Comparison of ENCODE assay signal across 10 mouse cellular contexts in the genomic region with DNA sequence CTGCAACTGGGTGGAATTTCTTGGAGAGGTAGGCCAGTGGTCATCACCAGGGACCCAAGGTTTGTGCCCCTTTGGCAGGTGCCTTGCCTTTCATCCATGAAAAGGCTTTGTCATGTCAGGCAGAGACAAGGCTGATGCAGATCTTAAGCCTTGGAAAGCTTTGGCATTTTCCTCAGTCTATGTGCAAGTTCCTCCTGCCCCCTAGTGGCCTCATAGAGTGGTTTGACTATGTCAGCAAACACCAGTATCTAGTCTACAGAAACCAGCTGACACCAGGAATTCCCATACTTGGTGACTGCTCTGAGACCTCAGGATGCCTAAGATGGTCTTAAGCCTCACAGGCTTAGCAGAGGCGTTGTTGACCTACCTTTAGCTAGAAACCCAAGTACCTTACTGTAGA. TPM values are rescaled to one million over a fixed set of nuclear protein-coding genes. Genes with fewer than 3 reads are reported as not detected.
DNase-seq lines count a peak whose midpoint lies in the region; ATAC-seq and TF ChIP-seq lines count a peak whose summit lies in the region.
"Had no signal": no experiment of that assay in that cellular context is flagged by ENCODE, and none has a peak within 500 bp of the region (broad histone marks: within the 10 kb centered on the region; RNA-seq: fewer than 3 reads in every experiment).

No protein-coding gene starts in this region.

- no peak overlapping the region for H3K4me2 ChIP-seq in hindbrain, embryonic 12.5 days (replicated peaks)
- H3K4me2 ChIP-seq in stomach, postnatal 0 days (replicated peaks; ENCODE audit: low read depth): no peak overlapping the region

- no peaks in the 10 kb centered on the region for H3K9me3 ChIP-seq in hindbrain, embryonic 12.5 days (replicated peaks)
- H3K9me3 ChIP-seq in stomach, postnatal 0 days (ENCODE audit: control insufficient read depth, low read length): no peaks in the 10 kb centered on the region

- WGBS in hindbrain, embryonic 12.5 days: 33% methylated on average over 1 of the region's 1 CpGs
- WGBS in stomach, postnatal 0 days: 23% methylated on average over 1 of the region's 1 CpGs

- no peak for TF ChIP-seq EP300 in stomach, postnatal 0 days (optimal IDR thresholded peaks at IDR 0.05)

- peak; percentile 61; the same call in 1 of the 2 replicates for ATAC-seq in hindbrain, embryonic 12.5 days (ENCODE audit: low FRiP score)
- no peak for ATAC-seq in stomach, postnatal 0 days (ENCODE audit: low FRiP score, low TSS enrichment)

- H3K27me3 ChIP-seq in hindbrain, embryonic 12.5 days: no peaks in the 10 kb centered on the region
- no peaks in the 10 kb centered on the region for H3K27me3 ChIP-seq in stomach, postnatal 0 days (ENCODE audit: control insufficient read depth, insufficient read depth, low read length)

- no peak overlapping the region; the same call in 1 of the 2 replicates for H3K9ac ChIP-seq in hindbrain, embryonic 12.5 days
- H3K9ac ChIP-seq in stomach, postnatal 0 days (ENCODE audit: low read length): no peak overlapping the region

- no peak overlapping the region for H3K27ac ChIP-seq in hindbrain, embryonic 12.5 days
- no peak overlapping the region for H3K27ac ChIP-seq in layer of hippocampus, adult 2 months
- no peak overlapping the region for H3K27ac ChIP-seq in stomach, postnatal 0 days (replicated peaks)

- H3K4me1 ChIP-seq in hindbrain, embryonic 12.5 days: no peaks in the 10 kb centered on the region
- H3K4me1 ChIP-seq in stomach, postnatal 0 days (replicated peaks; ENCODE audit: control insufficient read depth, insufficient read depth): no peaks in the 10 kb centered on the region

- peak; percentile 82 for TF ChIP-seq CTCF in layer of hippocampus, adult 2 months (conservative IDR thresholded peaks at IDR 0.05)
- TF ChIP-seq CTCF in stomach, postnatal 0 days (IDR thresholded peaks at IDR 0.05; ENCODE audit: low read depth): peak; percentile 81

- no peak overlapping the region for H3K4me3 ChIP-seq in hindbrain, embryonic 12.5 days
- H3K4me3 ChIP-seq in layer of hippocampus, adult 2 months: no peak overlapping the region
- H3K4me3 ChIP-seq in stomach, postnatal 0 days (ENCODE audit: low read depth, low read length): no peak overlapping the region

- DNase-seq in urinary bladder, postnatal 14 days (ENCODE audit: low spot score): peak; percentile 38
- no peak for DNase-seq in urinary bladder, adult 2 months (ENCODE audit: low spot score)
- peak; percentile 82 for DNase-seq in embryo, embryonic 10.5 days (ENCODE audit: low spot score)
- DNase-seq in layer of hippocampus, adult 2 months (ENCODE audit: low spot score in 2 of 2): peak; percentile 8 to 46
- peak; percentile 28 for DNase-seq in lung, postnatal 25 days (ENCODE audit: low spot score)
- DNase-seq in stomach, postnatal 0 days (ENCODE audit: low spot score): peak; percentile 21
- DNase-seq in spleen, postnatal 36 days (ENCODE audit: low spot score in 2 of 2): no peak

- H3K36me3 ChIP-seq in hindbrain, embryonic 12.5 days: no peaks in the 10 kb centered on the region
- H3K36me3 ChIP-seq in stomach, postnatal 0 days (ENCODE audit: control insufficient read depth, insufficient read depth, low read length): no peaks in the 10 kb centered on the region

RNA-seq across cellular contexts. Expression of a gene that starts 24.2 kb away (rescaled TPM):
- 0.03 TPM in 1 of 2 replicates, not detected in the other for polyA plus RNA-seq in urinary bladder, adult 2 months (2012; rRNA removed)
- not detected in 2 replicates for polyA plus RNA-seq in hindbrain, embryonic 12.5 days (2016; fragmentation: Nextera tagmentation; extraction: Ambion mirVana)
- total RNA-seq in layer of hippocampus, adult 2 months (2021): not detected
- not detected in 2 replicates for polyA plus RNA-seq in stomach, postnatal 0 days (2015; fragmentation: Nextera tagmentation; extraction: Ambion mirVana)
- total RNA-seq: layer of hippocampus, postnatal 25 days had no signal
- polyA plus RNA-seq: spleen, adult 2 months had no signal

RNA-seq across cellular contexts. Expression of a gene that starts 58.2 kb away (rescaled TPM):
- polyA plus RNA-seq in urinary bladder, adult 2 months (2012; rRNA removed): 0.87 and 0.99 TPM in 2 replicates
- polyA plus RNA-seq in hindbrain, embryonic 12.5 days (2016; fragmentation: Nextera tagmentation; extraction: Ambion mirVana): 0.10 and 0.18 TPM in 2 replicates
- 10 to 100 TPM; 35.7 to 38.5 TPM for total RNA-seq in layer of hippocampus, adult 2 months (2021)
- 0.02 TPM in 1 of 2 replicates, not detected in the other for polyA plus RNA-seq in stomach, postnatal 0 days (2015; fragmentation: Nextera tagmentation; extraction: Ambion mirVana)
- polyA plus RNA-seq: spleen, adult 2 months had no signal

Comparison
In these comparisons a context has a peak if more than half of its experiments do, and no peak if none do; other contexts are left out.
1. DNase-seq: peak in urinary bladder, postnatal 14 days (single experiment), embryo, embryonic 10.5 days (single experiment), layer of hippocampus, adult 2 months (2 of 2), lung, postnatal 25 days (single experiment) and stomach, postnatal 0 days (single experiment); none in urinary bladder, adult 2 months (single experiment) and spleen, postnatal 36 days (0 of 2).